Mouse (Mus musculus) MEL (cell line): ENCODE data around the gene Cdh22. TPM values are rescaled to one million over a fixed set of nuclear protein-coding genes. Genes with fewer than 3 reads are reported as not detected.

Experiments
- DNase-seq: peaks from one replicate; pipeline ENCODE4 v3.0.0; 2011; ENCODE audit warnings: low read depth, low spot score
- H3K27ac ChIP-seq: 2 replicates; pipeline ENCODE4 v1.5.1; 2012; ENCODE audit warnings: low read depth, mild to moderate bottlenecking, control low read depth, low read length, moderate library complexity; ENCODE audit not compliant: control insufficient read depth
- H3K27me3 ChIP-seq, 2 experiments: fragments of 150-350 bp in 1 of 2; sonication (generic) in 1 of 2; 2 replicates each; pipeline ENCODE4 v1.6.1; 2012; ENCODE audit warnings: low read length in 2 of 2, mild to moderate bottlenecking in 2 of 2, improper control_type of control experiment in 1 of 2, moderate library complexity in 1 of 2; ENCODE audit not compliant: insufficient read depth in 2 of 2, control insufficient read depth in 1 of 2
- H3K36me3 ChIP-seq, 2 experiments: 2 replicates each; pipeline ENCODE4 v1.6.1; 2012 to 2014; ENCODE audit warnings: low read length in 2 of 2, improper control_type of control experiment in 1 of 2, inconsistent platforms in 1 of 2, mild to moderate bottlenecking in 1 of 2; ENCODE audit not compliant: insufficient read depth in 2 of 2, control insufficient read depth in 1 of 2
- H3K4me1 ChIP-seq, 2 experiments: fragments of 150-350 bp in 1 of 2; sonication (generic) in 1 of 2; 2 replicates each; pipeline ENCODE4 v1.6.1; 2012; ENCODE audit warnings: low read length in 2 of 2, improper control_type of control experiment in 1 of 2, mild to moderate bottlenecking in 1 of 2; ENCODE audit not compliant: insufficient read depth in 2 of 2, control insufficient read depth in 1 of 2
- H3K4me3 ChIP-seq, 2 experiments: fragments of 150-350 bp in 1 of 2; sonication (generic) in 1 of 2; 2 replicates each; pipeline ENCODE4 v1.5.1; 2012; ENCODE audit warnings: low read depth in 2 of 2, low read length in 2 of 2, mild to moderate bottlenecking in 2 of 2, moderate library complexity in 2 of 2, control low read depth in 1 of 2, improper control_type of control experiment in 1 of 2; ENCODE audit not compliant: control insufficient read depth in 1 of 2, insufficient read depth in 1 of 2
- H3K79me2 ChIP-seq: 2 replicates; pipeline ENCODE4 v1.6.1; 2012; ENCODE audit warnings: mild to moderate bottlenecking, low read length, moderate library complexity; ENCODE audit not compliant: control insufficient read depth, poor library complexity, insufficient read depth
- H3K9ac ChIP-seq: 2 replicates; pipeline ENCODE4 v1.6.1; 2012; ENCODE audit warnings: low read depth, mild to moderate bottlenecking, control low read depth, low read length, moderate library complexity; ENCODE audit not compliant: control insufficient read depth, poor library complexity, severe bottlenecking
- H3K9me3 ChIP-seq: fragments of 150-350 bp; sonication (generic); replicated peaks from 2 replicates; pipeline ENCODE4 v1.6.1; 2012; ENCODE audit warnings: mild to moderate bottlenecking, low read length, improper control_type of control experiment, moderate library complexity; ENCODE audit not compliant: insufficient read depth
- BHLHE40 ChIP-seq: IDR thresholded peaks from 2 replicates; pipeline ENCODE4 v1.6.1; 2012; ENCODE audit warnings: low read depth, mild to moderate bottlenecking, inconsistent platforms, low read length, improper control_type of control experiment, borderline replicate concordance
- E2F4 ChIP-seq: IDR thresholded peaks from 2 replicates; pipeline ENCODE4 v1.6.1; 2011; ENCODE audit warnings: low read depth, low read length, improper control_type of control experiment, borderline replicate concordance
- EP300 ChIP-seq, 2 experiments: IDR thresholded peaks; 2 replicates each; pipeline ENCODE4 v1.6.1; 2011; ENCODE audit warnings: improper control_type of control experiment in 2 of 2, low read length in 2 of 2, low read depth in 1 of 2, mild to moderate bottlenecking in 1 of 2
- ETS1 ChIP-seq: IDR thresholded peaks from 2 replicates; pipeline ENCODE4 v1.6.1; 2012; ENCODE audit warnings: low read depth, mild to moderate bottlenecking, inconsistent platforms, low read length, improper control_type of control experiment, moderate library complexity
- JUND ChIP-seq: IDR thresholded peaks from 2 replicates; pipeline ENCODE4 v1.6.1; 2011; ENCODE audit warnings: low read depth, mild to moderate bottlenecking, improper control_type of control experiment, low read length
- KAT2A ChIP-seq: conservative IDR thresholded peaks from 2 replicates; pipeline ENCODE4 v1.6.1; 2012; ENCODE audit warnings: low read depth, low read length, improper control_type of control experiment, inconsistent platforms
- MAFK ChIP-seq: IDR thresholded peaks from 2 replicates; pipeline ENCODE4 v1.6.1; 2011; ENCODE audit warnings: low read depth, mild to moderate bottlenecking, low read length, improper control_type of control experiment, borderline replicate concordance
- MEF2A ChIP-seq: IDR thresholded peaks from 2 replicates; pipeline ENCODE4 v1.6.1; 2014; ENCODE audit warnings: low read depth, mild to moderate bottlenecking, inconsistent platforms, low read length, improper control_type of control experiment; ENCODE audit not compliant: poor library complexity, insufficient replicate concordance, severe bottlenecking; ENCODE audit errors: extremely low read depth
- MXI1 ChIP-seq: IDR thresholded peaks from 2 replicates; pipeline ENCODE4 v1.6.1; 2011; ENCODE audit warnings: mild to moderate bottlenecking, low read depth, low read length, improper control_type of control experiment
- MYB ChIP-seq: IDR thresholded peaks from 2 replicates; pipeline ENCODE4 v1.6.1; 2011; ENCODE audit warnings: mild to moderate bottlenecking, low read depth, low read length, improper control_type of control experiment
- NELFE ChIP-seq: IDR thresholded peaks from 2 replicates; pipeline ENCODE4 v1.6.1; 2011; ENCODE audit warnings: low read depth, low read length, improper control_type of control experiment
- POLR2A ChIP-seq, 2 experiments: IDR thresholded peaks; 2 replicates each; pipeline ENCODE4 v1.6.1; 2011 to 2012; ENCODE audit warnings: low read length in 2 of 2, mild to moderate bottlenecking in 2 of 2, control low read depth in 1 of 2, improper control_type of control experiment in 1 of 2, low read depth in 1 of 2, moderate library complexity in 1 of 2; ENCODE audit not compliant: control insufficient read depth in 1 of 2, insufficient read depth in 1 of 2, poor library complexity in 1 of 2
- RAD21 ChIP-seq: IDR thresholded peaks from 2 replicates; pipeline ENCODE4 v1.6.1; 2011; ENCODE audit warnings: mild to moderate bottlenecking, low read depth, low read length, improper control_type of control experiment
- RCOR1 ChIP-seq: IDR thresholded peaks from 2 replicates; pipeline ENCODE4 v1.6.1; 2012; ENCODE audit warnings: low read depth, mild to moderate bottlenecking, inconsistent platforms, low read length, improper control_type of control experiment
- SMC3 ChIP-seq: IDR thresholded peaks from 2 replicates; pipeline ENCODE4 v1.6.1; 2011; ENCODE audit warnings: low read depth, low read length, improper control_type of control experiment
- TBP ChIP-seq: IDR thresholded peaks from 2 replicates; pipeline ENCODE4 v1.8.0; 2011; ENCODE audit warnings: low read depth, low read length, improper control_type of control experiment
- TCF12 ChIP-seq: IDR thresholded peaks from 2 replicates; pipeline ENCODE4 v1.6.1; 2014; ENCODE audit warnings: low read depth, mild to moderate bottlenecking, inconsistent platforms, low read length, improper control_type of control experiment, moderate library complexity
- ZC3H11A ChIP-seq: IDR thresholded peaks from 2 replicates; pipeline ENCODE4 v1.6.1; 2012; ENCODE audit warnings: low read depth, mild to moderate bottlenecking, inconsistent platforms, low read length, improper control_type of control experiment
- ZKSCAN1 ChIP-seq: IDR thresholded peaks from 2 replicates; pipeline ENCODE4 v1.6.1; 2012; ENCODE audit warnings: low read depth, mild to moderate bottlenecking, inconsistent platforms, low read length, improper control_type of control experiment, moderate library complexity
- ZNF384 ChIP-seq: IDR thresholded peaks from 2 replicates; pipeline ENCODE4 v1.6.1; 2012; ENCODE audit warnings: low read depth, mild to moderate bottlenecking, inconsistent platforms, low read length, improper control_type of control experiment
- polyA plus RNA-seq, 2 experiments: library from polyadenylated mRNA; stranded (reverse) in 1 of 2; unstranded in 1 of 2; fragments of >175 nt in 1 of 2; fragments of >200 nt in 1 of 2; gene quantifications; 2 replicates each; pipeline versions ENCODE4 v1.2.1 to v1.2.4; 2012; ENCODE audit warnings: low replicate concordance in 2 of 2, low read depth in 1 of 2; ENCODE audit not compliant: insufficient read length in 2 of 2, insufficient read depth in 1 of 2, missing spikeins in 1 of 2
- total RNA-seq: library from RNA; depleted of rRNA; stranded (reverse); fragments of 300-350 nt; gene quantifications from 2 replicates; pipeline ENCODE4 v1.2.3, GENCODE M21; 2012

Gene Cdh22
- total and polyA plus RNA-seq, 3 experiments: not detected

GRCm38 (mm10) chr2:165187648-165188380, 46.8 kb downstream of the Cdh22 start:
- Histone ChIP-seq H3K9me3 (no peaks in the 10 kb centered on the region), H3K4me3 (no peak overlapping the region), H3K36me3 (no peaks in the 10 kb centered on the region), H3K27ac (no peak overlapping the region), H3K27me3 (no peaks in the 10 kb centered on the region), H3K4me1 (no peaks in the 10 kb centered on the region), H3K79me2 (no peaks in the 10 kb centered on the region), H3K9ac (no peak overlapping the region)
- no peak for DNase-seq
- TF ChIP-seq TBP (no peak), JUND (no peak), RAD21 (no peak), ZC3H11A (no peak), MAFK (no peak), ZNF384 (no peak), POLR2A (IDR thresholded peaks at IDR 0.05; ENCODE audit: control insufficient read depth in 1 of 2, insufficient read depth in 1 of 2, low read depth in 1 of 2, low read length in 2 of 2, poor library complexity in 1 of 2) (no peak), MXI1 (no peak), MYB (no peak), ZKSCAN1 (no peak), MEF2A (no peak), KAT2A (no peak), TCF12 (no peak), ETS1 (no peak)

- H3K9ac ChIP-seq: no peak overlapping the region
- H3K4me1 ChIP-seq: no peaks in the 10 kb centered on the region
- no peak overlapping the region for H3K27ac ChIP-seq
- no peaks in the 10 kb centered on the region for H3K36me3 ChIP-seq
- H3K4me3 ChIP-seq: no peak overlapping the region
- H3K9me3 ChIP-seq: no peaks in the 10 kb centered on the region
- TF ChIP-seq SMC3 (no peak), RCOR1 (no peak), ZC3H11A (no peak), BHLHE40 (no peak), NELFE (no peak), JUND (no peak), EP300 (IDR thresholded peaks at IDR 0.05; ENCODE audit: low read depth in 1 of 2, low read length in 2 of 2) (no peak), E2F4 (no peak), ETS1 (no peak), MEF2A (no peak)
- no peak for DNase-seq
- no peaks in the 10 kb centered on the region for H3K79me2 ChIP-seq
- H3K27me3 ChIP-seq: no peaks in the 10 kb centered on the region
Observed at GRCm38 (mm10) chr2:165184015-165184633, 50.5 kb downstream of the Cdh22 start.
